ENCODE assay signal across 9 mouse cellular contexts in genomic region chr8:116114502-116114901, GRCm38 (mm10).
A peak's percentile ranks its signal among the peaks of the same experiment; 100 is the strongest.
DNase-seq lines count a peak whose midpoint lies in the region; ATAC-seq and TF ChIP-seq lines count a peak whose summit lies in the region.
"Had no signal": no experiment of that assay in that cellular context is flagged by ENCODE, and none has a peak within 500 bp of the region (broad histone marks: within the 10 kb centered on the region; RNA-seq: fewer than 3 reads in every experiment).

No protein-coding gene starts in this region.

- H3K4me3 ChIP-seq in layer of hippocampus, adult 2 months, result no peak overlapping the region
- H3K4me3 ChIP-seq: liver, embryonic 15.5 days had no signal

- peak; percentile 9 to 24 for DNase-seq in layer of hippocampus, postnatal 14 days (ENCODE audit: low spot score in 2 of 2)
- no peak for DNase-seq in layer of hippocampus, adult 2 months (ENCODE audit: low spot score in 2 of 2)
- peak; percentile 67 for DNase-seq in gastrocnemius, postnatal 14 days
- DNase-seq in lung, postnatal 25 days (ENCODE audit: low spot score), result peak; percentile 19
- no peak for DNase-seq in B cell, adult 2 months
- DNase-seq in T-cell, adult 2 months (ENCODE audit: low spot score), result no peak
- DNase-seq in spleen, postnatal 10 days (ENCODE audit: low spot score in 2 of 2), result no peak

- no peak for TF ChIP-seq CTCF in layer of hippocampus, adult 2 months (conservative IDR thresholded peaks at IDR 0.05)

- intact Hi-C loops in gastrocnemius, postnatal 14 days (cut with DNase I; ENCODE audit: low total_unique reads), result no loop called here

- 0 out of 2 replicates have a peak, but pooled peaks have one; percentile 4 for ATAC-seq in cerebellum, adult (ENCODE audit: insufficient number of reproducible peaks, low FRiP score, low TSS enrichment)

- no peak overlapping the region for H3K27ac ChIP-seq in layer of hippocampus, adult 2 months
- H3K27ac ChIP-seq: liver, embryonic 15.5 days had no signal

Comparison
In these comparisons a context has a peak if more than half of its experiments do, and no peak if none do; other contexts are left out.
1. DNase-seq: peak in layer of hippocampus, postnatal 14 days (2 of 2), gastrocnemius, postnatal 14 days (single experiment) and lung, postnatal 25 days (single experiment); none in layer of hippocampus, adult 2 months (0 of 2), B cell, adult 2 months (0 of 2), T-cell, adult 2 months (single experiment) and spleen, postnatal 10 days (0 of 2).